Mouse (Mus musculus) gastrocnemius, adult 8-10 months (tissue): ENCODE data around the gene Klhl8. TPM values are rescaled to one million over a fixed set of nuclear protein-coding genes. Genes with fewer than 3 reads are reported as not detected.

Source experiments
- DNase-seq, 2 experiments: peaks; one replicate each; pipeline ENCODE4 v3.0.0; 2022; ENCODE audit warnings: low spot score in 2 of 2
- total RNA-seq, 4 experiments: library from RNA; stranded (reverse); gene quantifications; 2 replicates each; pipeline ENCODE4 v1.2.4; 2022

Klhl8 gene
- total RNA-seq, 4 experiments from 2014 or later: 24.2 to 29.4 (median 27.6) TPM

DNA sequence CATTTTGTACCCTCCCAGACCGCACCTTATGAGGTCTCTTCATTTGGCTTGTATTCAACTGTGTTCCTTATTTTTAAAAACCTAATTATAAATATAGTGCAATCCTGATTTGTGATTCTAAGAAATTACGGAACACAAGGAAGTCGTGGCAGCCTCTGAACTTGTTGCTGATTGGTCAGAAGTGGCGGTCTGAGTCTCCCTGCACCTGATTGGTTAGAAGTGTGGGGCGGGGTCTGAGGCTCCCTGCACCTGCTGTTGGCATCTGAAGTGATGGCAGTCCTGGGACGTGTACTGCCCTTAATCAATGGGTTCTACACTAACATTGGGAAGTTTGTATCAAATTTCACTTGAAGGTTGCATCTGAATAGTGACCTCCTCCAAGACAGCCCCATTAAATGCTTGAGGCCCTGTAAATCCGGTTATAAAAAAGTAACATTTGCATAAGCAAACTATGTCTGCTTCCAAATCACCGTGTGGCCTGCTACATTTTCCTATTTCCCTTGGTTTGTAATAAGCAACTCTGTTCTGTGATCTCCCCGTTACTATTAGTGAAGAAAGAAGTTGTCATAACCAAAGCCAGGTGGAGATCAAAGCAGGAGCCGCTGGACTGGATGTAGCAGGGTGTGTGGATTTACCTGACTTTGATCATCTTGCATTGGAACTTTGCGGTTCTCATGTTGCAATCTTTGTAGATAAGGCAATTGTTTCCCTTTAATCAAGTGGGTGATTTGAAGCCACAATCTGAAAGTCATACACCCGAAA is 5.7 kb upstream of the Klhl8 start:
- DNase-seq: no peak

DNA sequence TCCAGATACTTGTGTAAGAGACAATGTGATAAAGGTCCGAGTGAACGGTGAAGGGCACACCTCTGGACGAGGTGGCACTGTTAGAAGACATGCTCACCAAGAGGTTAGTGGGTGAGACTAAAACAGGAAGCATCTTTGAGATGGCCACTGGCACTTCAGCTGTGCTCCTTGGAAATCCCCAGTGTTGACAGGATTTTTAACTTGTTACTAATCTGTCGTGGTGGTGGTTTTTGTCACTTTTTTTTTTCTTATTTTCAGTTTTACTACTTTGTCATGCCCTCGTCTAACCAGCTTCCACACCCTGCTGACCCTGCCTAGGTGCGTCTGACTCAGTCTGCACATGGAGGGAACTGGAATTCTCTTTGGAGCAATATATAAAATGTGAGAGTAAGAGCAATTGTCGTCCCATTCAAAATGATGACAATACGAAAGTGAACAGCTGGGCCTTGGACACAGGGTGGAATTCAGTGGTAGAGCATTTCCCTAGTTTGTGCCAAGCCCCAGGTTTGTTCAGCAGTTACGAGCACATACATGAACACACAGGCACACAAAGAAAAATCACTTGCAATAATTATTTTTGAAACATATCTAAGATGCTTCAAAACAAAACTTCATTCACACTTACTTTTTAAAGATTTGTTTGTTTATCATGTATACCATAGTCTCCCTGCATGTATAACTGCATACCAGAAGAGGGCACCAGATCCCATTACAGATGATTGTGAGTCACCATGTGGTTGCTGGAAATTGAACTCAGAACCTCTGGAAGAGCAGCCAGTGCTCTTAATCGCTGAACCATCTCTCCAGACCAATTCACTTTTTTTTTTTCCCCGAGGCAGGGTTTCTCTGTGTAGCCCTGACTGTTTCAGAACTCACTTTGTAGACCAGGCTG is 3.5 kb upstream of the Klhl8 start:
- DNase-seq: no peak

DNA sequence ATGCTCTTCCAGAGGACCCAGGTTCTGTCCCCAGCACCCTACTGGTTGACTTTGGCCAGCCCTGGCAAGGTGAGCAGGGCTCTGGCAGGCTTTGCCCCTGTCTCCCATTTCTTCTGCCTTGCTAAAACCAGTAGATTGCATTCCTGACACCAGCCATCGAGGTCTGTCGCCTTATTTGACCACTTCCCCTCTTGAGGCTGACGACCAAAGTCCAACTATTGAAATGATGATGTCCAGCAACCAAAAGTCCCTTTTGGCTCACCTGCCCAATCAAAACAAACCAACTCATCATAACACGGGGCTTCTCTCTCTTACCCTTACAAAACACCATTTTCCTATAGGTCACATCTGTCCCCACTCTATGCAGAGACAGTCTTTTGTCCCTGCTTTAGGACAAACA is 2.1 kb upstream of the Klhl8 start:
- no peak for DNase-seq

DNA sequence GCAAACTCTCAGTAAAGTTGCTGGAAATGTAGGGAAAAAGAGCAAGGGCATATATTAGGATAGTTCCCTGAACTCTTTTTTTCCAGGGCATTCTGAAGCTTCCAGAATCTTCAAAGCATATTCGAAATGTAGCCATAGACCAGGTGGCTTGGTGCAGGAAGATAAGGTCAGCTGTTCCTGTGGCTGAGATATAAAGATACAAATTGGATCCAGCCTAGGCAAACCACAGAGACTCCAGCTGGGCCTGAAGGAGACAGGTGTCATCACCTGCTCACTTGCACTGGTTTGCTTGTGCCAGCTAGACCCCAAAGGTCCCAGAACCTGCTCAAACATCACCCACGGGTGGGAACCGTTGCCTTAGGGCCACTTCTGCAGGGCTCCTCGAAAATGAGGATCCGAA is 496 bp upstream of the Klhl8 start:
- DNase-seq: no peak

DNA sequence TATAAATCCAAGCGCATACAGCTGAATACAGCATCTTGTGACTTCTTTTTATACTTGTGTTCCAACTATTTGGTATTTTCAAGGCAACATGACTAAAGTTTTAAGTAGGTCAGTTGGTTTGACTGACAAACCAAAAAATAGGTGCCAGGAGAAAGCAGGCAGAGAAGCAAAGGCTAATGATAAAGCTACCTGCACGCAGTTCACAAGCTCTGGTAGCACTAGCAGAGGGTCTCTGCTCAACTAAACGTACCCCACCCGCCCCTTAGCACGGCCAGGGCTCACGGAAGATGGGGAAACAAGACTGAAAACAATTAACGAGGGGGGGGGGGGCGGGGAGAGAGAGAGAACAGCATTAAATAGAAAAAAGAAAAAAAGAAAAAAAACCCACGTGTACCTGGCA is 903 bp downstream of the Klhl8 start:
- DNase-seq: no peak

DNA sequence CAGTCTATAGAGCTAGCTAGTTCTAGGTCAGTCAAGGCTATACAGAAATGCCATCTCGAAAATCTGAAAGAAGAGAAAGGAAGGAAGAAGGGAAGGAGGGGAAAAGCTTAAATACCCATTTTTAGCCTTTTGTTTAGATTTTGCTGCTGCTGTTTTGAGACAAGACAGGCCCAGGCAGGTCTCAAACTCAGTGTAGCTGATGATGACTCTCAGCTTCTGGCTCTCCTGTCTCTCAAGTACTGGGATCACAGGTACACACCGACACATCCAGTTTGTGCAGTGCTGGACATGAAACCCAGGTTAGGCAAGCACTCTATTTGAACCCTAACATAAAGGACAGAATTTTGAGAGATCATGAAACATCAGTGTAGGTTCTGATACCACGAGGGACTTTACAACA is 1.6 kb downstream of the Klhl8 start:
- DNase-seq: no peak

DNA sequence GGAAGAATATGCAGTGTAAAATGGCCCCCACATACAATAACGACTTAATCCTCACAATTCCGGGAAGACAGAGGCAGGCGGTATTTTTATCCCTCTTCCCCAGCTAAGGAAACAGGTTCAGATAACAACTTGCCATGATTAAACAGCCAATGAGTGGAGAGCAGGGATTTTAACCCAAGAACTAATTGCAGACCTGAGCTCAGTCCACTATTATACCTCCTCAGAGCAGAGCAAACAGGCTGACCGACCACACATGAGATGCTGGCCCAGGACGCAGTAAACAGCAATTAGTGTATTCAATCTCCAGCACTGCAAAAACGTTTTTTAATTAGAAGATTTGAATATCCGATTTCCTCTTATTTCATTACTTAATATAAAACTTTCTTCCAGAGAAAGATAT is 2.2 kb downstream of the Klhl8 start:
- DNase-seq: no peak

DNA sequence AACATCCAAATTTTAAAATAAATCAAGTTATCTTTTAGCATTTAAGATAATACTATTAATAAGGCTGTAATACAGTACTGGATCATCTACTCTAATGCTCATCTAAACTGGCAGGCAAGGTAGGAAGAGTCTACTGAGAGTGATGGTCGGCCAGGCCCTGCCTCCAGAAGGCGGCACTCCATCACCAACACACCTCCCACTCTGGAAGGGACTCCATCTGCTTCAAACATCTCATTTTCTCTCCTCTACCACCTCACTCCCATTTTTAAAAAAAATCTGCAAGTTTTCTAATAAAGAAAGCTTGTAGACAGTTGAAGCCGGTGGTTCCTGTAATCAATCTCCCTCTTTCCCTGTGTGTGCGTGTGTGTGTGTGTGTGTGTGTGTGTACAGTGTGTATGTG is 3.2 kb downstream of the Klhl8 start:
- no peak for DNase-seq

DNA sequence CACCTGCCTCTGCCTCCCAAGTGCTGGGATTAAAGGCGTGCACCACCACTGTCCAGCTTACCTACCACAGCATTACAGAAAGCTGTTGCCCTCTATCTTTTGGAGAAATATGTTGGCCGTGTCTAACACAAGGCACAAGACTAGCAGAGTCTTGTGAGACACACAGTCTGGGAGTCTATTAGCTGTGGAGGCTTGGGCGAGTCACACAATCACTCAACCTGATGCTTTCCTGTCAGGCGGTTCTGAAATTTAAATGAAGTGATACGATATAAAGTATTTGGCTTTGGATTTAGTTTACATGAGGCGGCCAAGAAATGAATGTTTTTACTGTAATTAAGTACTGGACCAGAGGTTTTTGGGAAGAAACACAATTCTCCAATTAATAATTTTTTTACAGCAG is 4.9 kb downstream of the Klhl8 start:
- no peak for DNase-seq

DNA sequence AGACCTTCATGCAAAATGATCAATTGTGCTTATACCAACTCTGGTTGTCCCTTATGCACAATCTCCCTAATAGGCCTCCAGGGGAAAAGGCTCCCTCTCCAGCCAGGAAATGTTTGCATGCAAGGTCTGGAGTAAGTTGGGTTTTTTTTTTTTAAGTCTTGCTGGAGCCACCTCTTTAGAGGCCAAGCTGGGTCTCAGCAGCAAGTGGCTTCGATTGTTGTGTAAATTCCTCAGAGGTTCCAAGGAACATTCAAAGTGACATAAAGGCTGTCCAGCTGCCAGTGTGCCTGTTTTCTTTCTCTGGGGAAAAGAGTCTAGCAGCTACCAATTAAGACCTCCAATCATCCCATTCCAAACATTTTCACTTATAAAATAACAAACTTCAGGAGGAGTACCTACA is 12.7 kb downstream of the Klhl8 start:
- no peak for DNase-seq

DNA sequence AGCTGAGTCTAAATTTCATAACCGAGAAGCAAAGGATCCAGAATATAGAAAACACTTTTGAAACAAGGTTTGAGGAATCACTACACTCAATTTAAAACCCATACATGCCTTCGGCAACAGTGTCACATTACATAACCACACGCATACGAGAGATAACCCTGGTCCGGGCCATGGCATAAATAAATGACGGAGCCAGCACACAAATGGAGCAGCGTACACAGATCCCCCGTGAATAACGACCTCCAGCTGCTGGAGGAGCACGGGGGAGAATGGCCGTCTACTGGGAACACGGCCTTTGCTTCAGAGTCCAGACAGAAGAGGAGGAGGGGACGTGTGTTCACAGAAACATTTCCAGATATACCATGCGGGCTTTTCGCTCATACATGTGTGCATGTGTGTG is 21.3 kb downstream of the Klhl8 start:
- no peak for DNase-seq

DNA sequence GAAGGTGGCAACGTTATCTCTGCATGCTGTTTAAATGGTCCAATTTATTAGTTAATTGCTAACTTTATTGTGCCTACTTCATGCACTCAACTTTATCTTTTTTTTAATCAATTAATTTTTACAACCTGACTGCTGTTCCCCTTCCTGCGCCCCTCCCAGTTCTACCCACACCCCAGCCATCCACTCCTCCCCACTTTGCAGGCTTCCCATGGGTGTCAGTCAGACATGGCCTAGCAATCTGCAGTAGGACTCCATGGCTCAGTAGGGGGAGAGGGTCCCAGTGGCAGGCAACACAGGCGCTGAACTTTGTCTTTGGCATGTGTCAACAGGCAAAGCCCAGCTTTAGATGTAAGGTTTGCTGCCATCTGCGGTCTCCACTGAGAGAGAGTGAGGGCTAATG is 47.3 kb downstream of the Klhl8 start:
- DNase-seq: no peak

DNA sequence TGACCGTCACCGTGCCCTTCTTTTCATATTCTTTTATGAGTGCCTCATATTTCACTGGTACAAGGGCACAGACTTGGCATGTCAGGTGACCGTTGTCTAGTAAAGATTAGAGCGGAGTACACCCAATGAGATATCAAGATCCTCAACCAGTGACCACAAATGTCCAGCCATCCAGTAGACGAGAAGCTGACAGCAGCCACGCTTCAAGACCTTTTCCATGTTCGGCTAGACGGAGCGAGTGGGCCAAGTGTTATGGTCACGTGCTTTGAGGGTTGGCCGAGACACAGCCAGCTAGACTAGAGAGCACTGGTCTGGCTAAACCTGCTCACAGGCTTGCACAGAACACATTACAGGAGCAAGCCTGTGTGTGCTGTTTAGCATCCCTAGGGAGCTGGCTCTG is 50.4 kb downstream of the Klhl8 start:
- DNase-seq: no peak

DNA sequence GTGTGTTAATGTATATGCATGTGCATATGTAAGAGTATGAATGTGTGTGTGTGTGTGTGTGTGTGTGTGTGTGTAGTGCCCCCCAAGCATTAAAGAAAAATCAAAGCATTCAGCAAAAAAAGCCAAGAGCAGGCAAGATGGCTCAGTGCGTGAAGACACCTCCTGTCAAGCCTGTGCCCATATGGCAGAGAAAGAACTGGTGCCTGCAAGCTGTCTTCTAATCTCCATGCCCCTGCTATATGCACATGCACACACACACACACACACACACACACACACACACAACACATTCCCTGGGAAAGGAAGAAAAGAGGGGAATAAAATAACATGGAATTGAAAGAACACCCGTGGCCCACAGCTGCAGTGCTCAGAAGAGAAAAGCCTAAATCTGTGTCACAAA is 53.9 kb downstream of the Klhl8 start:
- no peak for DNase-seq

DNA sequence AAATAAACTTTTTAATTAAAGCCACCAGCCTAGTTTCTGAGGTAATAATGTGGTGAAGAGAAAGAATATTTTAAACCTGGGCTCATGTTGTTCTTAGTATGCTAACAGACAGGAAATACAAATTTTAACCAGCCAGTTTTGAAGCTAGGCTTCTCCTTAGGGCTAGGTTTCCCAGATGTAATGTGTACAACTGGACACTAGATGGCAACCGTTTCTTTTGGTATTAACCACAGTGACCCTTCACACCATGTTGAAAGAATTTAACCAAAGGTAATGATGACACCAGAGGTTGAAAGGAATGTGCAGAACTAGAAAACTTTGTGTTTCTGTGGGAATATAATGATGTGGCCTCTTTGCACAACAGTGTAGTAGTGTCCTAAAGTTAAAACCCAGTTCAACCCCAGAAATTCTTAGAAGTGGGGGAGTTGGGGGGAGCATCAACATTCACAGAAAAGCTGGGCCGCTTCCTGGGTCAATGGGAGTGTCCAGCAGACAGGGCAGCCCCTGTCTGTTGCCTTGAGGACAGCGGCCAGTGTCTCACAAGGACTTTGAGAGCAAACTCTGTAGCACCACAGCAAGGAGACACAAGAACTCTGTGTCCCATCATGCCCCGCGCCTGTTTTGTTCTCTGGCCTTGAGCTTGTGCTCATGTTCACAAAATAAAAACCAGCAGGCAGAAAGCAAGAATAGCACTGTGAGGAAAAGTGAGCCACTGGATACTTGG is 54.6 kb downstream of the Klhl8 start:
- no peak for DNase-seq

DNA sequence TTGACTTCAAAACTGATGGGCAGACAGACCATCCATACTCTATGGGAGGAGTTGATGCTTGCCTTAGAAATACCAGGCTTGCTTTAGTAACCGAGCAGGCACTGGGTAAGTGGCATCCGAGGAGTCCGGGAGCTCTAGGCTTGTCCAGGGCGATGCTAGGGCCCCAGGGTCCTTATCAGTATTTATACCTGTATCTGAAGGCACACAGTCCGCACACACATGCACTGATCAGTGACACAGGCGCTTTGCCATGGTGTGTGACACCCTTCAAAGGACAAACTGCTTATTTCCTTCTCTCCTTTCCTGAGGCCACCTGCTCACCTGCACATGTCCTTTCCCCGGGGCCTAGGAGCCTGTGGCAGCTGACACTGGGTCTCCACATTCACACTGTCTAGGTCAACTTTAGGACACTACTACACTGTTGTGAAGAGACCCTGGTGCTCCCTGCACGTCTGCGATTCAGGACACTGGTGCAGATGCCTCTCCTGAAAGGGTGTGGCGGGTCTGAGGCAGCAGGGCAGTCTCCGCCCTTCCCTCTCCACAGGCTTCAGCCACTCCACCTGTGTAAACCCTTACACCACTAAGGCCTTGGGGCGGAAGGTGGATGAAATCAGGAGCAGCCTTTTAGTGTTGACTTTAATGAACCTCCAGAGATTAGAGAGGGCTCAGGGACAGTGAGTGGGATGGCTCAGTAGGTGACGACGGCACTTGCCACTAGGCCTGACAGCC is 55.4 kb downstream of the Klhl8 start:
- DNase-seq: no peak

DNA sequence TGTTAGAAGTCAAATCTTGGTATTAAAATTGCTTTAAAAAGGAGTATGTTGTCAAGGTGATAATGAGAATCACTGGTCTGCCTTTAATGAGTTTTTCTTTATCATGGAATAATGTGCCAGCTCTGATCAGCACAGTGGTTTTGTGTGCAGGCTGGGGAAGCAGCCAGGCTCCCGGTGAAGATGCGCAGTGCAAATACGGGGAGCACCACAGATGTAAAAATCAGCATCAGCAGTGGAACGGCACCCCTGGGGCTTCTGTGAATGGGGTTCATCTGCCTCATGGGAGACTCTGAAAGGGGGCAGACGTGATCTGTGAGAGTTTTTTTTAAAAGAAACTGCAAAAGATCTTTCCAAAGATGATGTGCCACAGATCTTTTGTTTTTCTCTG is 56.3 kb downstream of the Klhl8 start:
- no peak for DNase-seq

DNA sequence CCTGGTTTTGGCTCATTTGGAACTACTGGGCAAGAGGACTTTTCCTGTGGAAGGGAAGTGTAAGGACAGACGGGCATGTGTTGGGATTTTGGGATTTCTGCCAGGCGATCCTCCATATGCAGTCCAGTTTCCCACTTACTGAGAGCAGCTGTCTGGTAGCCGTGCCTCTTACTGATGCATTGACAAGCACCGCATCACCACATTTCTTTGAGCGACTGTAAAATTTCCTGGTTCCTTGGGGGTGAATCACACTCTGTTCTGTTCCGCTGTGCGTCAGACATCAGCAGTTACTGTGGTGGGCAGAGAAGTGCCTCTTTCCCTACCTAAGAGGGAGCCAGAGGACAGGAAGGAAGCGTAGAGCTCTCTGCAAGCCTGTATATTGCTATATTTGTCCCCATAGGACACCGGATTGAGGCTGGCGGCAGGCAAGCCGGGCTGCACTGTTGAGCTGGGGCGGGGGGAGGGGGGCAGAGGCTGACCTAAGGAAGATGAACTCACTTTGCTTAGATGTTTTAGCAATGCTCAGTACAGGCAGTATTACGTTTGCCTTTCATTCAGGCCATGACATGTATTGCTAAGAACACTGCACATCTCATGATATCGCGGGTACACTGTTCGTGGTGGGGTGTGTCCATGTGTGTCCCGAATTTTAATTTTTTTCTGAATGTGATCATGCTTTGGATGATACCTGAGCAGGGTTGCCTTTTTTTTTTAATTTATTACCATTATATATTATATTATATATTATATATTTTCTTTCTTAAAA is 56.8 kb downstream of the Klhl8 start:
- DNase-seq: no peak

DNA sequence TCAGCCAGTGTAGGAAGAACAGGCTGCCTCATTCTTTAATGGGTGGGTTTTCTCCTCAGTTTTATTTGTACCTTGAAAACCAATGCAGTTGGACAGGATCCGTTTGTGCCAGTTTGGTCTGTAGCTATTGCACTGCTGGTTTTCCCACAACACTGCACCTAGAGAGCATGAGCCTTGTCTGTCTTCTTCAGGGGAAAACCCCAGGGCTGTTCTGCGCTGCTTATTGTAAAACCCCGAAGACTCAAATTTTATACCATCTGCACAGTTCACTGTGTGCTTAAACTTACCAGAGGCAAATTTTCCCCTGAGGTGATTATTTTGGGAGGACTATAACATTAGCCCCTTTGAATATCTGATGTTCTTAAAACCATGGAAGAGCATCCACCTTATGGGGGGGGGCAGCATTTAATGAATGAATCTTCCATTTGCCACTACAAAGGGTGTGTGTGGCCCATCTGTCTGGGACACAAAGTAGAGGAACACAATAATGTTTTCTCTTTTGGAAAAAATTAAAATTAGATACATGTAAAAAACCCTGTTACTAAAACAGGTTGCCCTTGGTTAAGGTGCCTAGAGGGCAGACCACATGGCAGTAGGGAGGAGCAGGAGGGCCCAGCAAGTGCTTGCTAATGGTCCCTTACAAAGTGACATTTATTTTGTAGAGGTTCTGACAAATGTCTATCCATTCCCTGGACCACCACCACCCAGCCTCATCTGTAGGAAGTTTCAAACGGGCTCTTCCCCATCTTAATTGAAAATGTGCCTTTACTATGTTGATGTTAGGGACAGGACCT is 58.1 kb downstream of the Klhl8 start:
- no peak for DNase-seq

DNA sequence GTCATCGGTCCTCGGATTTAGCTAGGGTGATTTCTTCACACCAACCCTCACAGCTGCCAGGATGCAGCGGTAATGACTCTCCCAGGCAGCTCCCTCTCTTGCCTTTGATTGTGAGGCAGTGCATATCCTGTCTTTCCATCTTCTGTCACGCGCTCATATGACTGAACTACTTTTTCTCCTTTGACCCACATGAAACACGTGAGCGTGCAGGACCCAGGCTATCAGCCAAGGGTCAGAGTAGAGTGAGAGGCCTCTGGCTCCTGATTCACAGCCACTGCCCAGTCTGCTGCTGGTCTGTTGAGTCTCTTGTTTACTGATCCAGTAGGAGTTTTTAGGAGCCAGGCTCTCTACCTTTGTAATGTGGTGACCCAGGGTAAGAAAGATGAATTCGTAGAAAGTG is 62.5 kb downstream of the Klhl8 start:
- DNase-seq: peak; percentile 42 to 55
